Mouse (Mus musculus) yolk sac, embryonic 10.5 days (tissue): Measurements from ENCODE around the gene Rab43.
"Not testable (repeated sequence)": the region's sequence is repeated elsewhere in the genome, so short reads cannot be mapped to it uniquely, and the experiment has no call there.

Experiments
- DNase-seq: peaks from one replicate; pipeline ENCODE4 v3.0.0-alpha.2; 2017; ENCODE audit warnings: low spot score

The Rab43 gene

DNA sequence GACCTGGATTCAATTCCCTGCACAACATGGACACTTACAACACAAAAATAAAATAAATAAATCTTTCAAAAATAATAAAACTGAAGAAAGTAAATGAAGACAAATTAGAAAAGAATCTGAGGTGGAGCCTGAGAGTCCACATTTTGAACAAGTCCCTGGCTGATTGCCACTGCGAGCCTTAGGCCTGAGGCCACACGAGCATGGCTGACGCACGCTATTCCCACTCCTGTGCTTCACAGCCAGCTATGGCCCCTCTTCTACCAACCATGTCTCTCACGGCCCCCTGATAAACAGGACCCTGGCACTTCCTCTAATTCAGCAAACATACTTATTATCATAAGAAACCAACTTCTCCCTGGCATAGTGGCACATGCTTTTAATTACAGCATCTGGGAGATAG, 25.3 kb downstream of the Rab43 start:
- no peak for DNase-seq

DNA sequence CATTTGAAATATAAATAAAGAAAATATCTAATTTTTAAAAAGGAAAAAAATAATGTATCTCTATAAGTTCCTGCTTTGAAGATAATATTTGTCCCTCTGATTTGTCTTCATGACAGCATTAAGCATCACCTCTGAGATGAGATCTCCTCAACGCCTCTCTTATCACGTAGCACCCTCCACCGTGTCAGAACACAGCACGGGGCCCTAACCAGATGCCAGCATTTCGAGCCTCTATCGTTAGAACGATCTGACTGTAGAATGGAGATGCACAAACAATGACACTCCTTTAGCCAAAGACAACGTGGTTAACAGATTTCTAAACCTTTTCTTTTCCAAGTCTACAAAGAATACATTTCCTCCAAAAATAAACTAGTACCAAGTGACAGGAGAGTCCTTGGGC, 27.9 kb downstream of the Rab43 start:
- DNase-seq = no peak

DNA sequence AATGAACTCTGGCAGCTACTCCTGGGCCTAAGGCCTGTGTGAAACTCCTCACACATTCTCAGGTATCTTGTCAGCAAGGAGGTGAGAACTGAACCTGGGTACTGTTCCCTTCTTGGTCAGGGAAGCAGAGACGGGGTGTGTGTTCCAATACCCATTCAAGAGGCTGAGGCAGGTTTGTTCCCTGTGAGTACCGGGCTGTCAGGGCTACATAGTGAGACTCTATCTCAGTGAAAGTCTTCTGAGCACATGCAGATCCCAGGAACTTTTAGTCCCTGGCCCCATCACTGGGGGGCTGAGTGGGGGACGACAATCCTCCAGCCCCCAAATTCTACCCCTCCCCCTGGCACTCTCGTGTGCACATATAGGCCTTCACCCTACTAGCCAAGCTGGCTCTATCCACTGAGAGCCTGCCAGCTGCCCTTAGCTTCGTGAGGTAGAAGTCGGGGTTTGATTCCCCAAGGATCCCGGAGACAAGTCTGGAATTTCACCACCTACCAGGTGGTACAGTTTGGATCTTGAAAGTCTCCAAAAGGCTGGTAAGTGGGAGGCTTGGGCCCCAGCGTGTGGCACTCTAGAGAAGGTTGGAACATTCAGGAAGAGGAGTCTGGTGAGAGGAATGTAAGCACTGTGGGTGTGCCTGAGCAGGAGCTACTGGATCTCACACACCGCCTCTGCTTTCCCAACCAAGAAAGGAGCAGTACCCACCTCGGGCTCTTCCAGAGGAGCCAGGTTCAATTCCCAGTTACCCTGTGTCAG, 31.2 kb downstream of the Rab43 start:
- DNase-seq = no peak

DNA sequence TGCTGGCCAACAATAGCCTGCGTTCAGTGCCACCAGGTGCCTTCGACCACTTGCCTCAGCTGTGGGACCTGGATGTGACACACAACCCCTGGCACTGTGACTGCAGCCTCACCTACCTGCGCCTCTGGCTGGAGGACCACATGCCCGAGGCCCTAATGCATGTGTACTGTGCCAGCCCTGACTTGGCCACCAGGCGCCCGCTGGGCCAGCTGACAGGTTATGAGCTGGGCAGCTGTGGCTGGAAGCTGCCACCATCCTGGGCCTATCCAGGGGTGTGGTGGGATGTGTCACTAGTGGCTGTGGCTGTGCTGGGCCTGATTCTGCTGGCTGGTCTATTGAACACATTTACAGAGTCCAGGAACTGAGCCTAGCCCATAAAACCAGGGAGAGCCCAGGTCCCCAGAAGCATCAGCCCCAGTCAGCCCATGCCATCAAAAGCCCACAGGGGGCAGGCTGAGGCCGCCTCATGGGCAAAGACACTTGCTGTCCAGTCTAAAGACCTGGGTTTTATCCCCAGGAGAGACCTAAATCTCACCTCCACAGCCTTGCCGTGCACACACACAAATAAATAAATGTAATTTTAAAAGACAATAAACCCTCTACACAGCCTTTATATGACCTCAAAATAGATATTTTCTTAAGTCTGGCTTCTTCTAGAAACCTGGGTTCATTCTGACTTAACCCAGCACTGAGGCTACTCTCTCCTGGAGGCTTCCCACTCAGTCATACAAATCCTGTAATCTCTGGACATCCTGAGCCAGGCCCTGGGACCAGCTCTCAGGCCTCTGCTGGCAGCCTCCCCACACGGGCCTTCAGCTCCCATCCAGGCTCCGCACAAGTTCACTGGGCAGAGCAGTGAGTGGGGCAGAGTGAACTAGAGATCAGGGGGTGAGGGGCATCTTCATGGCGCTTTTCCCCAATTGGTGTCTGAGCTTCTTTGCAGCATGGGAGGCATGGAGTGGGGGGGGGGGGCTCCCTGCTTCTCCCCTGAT, 32.5 kb downstream of the Rab43 start:
- DNase-seq = no peak

DNA sequence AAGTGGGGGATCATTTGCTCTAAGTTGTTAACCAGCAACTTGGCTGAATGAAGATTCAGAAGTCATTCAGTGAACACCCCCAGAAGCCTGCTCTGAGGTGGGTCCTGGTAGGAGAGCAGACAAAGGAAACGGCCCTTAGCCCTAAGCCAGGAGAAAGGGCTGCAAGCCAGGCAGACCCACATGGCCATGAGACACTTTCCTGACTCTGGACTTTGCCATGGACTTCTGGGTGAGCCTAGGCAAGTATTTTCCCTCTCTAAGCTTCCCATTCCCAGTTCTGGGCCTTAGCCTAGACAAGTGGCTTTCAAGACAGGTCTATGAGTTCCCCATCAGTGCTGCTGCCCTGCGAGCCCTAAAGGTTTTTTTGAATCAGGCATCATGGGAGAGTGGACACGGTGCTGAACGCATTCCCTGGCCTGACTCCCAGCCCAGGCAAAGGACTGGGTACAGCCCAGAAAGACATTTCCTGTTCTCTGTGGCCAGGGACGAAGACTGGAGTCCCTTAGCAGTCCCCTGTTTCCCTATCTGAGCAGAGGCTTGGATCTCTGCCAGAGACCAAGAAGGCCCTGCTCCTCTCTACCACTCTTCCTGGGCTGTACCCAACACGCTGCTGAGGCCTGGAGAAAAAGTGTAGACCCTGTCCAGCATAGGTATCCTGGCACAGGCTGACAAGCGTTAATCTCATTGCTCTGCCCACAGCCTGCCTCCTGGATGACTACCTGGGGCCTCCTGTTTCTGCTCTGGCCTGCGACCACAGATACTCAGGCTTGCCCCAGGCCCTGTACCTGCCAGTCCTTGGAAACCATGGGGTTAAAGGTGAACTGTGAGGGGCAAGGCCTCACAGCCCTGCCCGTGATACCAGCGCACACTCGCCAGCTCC, 33.4 kb downstream of the Rab43 start:
- no peak for DNase-seq

DNA sequence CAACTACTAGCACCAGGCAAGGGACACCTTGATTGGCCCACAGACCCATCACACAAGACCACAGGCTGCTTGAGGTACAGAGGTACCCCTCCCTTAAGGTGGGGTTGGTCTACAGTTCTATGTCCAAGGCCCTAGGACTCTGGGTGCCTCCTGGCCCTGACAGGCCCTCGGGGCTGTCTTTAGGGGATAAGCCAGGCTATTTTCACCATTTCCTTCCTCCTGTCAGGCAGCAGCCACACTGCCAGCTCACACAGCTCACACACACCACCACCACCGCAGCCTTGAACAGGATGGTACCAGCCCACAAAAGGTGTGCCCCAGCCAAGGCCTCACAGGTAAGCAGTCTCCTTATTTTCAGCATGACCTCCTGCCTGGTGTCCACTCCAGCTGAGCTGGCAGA, 34.1 kb downstream of the Rab43 start, which contains the start of gene Gp9:
Gene Gp9, plus strand, starts transcription at position 231 of the 400 bp plus-strand sequence.
- DNase-seq = no peak

DNA sequence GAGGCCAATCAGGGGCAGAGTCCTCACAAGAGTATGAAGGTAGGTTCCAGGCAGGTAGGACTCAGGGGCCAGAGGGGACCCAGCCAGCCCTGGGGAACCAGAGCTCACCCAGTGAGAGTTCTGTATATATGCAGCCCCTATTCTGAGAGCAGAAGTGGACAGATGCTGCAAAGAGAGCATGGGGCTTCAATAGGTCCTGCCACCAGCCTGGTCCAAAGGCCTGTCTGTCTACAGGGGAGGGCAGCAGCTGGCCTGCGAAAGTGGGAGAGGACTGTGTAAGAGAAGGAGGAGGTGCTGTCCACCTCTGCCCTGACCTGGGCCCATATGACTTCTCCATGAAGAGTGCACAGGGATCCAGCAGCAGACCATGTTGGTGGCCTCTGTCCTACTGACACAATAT, 35.3 kb downstream of the Rab43 start:
- DNase-seq = no peak

DNA sequence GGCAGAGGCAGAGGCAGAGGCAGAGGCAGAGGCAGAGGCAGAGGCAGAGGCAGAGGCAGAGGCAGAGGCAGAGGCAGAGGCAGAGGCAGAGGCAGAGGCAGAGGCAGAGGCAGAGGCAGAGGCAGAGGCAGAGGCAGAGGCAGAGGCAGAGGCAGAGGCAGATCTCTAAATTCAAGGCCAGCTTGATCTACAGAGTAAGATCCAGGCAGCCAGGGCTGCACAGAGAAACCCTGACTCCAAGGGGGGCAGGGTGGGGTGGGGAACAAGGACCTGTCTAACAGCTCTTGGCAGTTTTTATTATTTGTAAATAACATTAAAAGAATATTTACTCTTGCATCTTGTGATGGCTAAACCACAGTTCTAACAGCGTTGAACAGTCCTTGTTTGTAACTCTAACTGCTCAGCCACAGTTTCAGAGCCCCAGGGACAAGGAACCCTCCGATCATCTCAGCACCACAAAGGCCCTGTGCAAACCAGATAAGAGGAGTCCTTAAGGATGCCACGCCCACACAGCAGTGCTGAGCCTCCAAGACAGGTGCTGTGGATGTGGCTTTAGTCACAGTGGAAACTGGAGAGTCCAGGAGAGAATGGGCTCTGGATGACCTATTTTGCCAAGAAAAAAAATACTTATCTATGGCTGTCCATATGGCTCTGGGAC, 36.2 kb downstream of the Rab43 start:
- DNase-seq = peak; percentile 15

DNA sequence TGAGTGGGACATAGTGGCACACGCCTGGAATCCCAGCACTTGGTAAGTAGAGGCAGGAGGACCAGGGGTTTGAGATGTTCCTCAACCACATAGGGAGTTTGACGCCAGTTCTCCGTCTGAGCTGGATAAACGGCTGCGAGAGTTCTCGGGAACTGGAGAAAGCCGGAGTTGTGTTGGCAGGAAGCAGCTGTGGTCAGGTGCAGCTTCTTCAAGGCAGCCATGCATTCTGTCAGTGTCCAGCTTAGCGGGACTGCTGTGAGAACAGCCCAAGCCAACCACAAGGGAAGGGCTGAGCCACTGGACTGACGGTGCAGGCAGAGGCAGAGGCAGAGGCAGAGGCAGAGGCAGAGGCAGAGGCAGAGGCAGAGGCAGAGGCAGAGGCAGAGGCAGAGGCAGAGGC, 37.1 kb downstream of the Rab43 start:
- no peak for DNase-seq

DNA sequence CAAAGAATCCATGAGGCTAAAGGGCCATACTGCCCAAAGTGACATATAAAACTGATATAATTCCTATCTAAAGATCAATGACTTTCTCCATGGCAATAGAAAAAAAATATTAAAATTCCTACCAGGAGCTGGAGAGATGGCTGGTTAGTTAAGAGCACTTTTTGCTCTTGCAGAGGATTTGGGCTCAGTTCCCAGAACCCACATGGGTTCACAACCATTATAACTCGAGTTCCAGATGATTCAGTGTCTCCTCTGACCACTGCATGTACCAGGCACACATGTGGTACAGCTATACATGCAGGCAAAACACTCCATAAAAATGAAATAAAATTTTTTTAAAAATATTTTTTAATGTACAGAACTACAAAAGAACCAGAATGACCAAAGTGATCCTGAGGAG, 37.5 kb downstream of the Rab43 start:
- no peak for DNase-seq

DNA sequence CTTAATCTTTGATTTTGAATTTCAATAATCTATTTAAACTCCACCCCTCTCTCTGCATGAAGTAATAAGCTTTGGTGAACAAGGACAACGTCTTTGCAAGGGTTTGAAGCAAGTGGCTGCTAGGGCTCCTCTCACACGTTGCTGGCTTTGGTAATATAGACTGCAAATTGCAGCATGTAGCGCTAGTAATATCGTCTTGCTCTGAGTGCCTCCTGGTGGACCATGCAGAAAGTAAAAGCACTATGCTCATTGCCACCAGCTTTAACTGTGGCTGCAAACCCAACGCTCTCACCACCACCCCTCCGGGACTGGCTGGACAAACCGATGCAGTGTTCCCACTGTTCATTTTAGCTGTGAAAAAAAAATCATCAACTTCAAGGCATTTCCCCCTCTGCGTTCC, 41.3 kb downstream of the Rab43 start:
- DNase-seq = no peak

DNA sequence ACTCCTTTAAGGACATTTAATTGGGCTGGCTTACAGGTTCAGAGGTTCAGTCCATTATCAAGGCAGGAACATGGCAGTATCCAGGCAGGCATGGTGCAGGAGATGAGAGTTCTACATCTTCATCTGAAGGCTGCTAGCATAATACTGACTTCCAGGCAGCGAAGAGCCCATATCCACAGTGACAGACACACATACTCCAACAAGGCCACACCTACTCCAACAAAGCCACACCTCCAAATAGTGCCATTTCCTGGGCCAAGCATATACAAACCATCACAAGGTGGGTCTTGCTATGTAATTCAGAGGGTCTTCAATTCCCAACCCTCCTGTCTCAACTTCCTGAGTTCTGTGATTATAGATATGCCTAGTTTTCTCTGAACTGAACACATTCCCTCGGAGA, 47.7 kb downstream of the Rab43 start:
- not testable (repeated sequence) for DNase-seq

DNA sequence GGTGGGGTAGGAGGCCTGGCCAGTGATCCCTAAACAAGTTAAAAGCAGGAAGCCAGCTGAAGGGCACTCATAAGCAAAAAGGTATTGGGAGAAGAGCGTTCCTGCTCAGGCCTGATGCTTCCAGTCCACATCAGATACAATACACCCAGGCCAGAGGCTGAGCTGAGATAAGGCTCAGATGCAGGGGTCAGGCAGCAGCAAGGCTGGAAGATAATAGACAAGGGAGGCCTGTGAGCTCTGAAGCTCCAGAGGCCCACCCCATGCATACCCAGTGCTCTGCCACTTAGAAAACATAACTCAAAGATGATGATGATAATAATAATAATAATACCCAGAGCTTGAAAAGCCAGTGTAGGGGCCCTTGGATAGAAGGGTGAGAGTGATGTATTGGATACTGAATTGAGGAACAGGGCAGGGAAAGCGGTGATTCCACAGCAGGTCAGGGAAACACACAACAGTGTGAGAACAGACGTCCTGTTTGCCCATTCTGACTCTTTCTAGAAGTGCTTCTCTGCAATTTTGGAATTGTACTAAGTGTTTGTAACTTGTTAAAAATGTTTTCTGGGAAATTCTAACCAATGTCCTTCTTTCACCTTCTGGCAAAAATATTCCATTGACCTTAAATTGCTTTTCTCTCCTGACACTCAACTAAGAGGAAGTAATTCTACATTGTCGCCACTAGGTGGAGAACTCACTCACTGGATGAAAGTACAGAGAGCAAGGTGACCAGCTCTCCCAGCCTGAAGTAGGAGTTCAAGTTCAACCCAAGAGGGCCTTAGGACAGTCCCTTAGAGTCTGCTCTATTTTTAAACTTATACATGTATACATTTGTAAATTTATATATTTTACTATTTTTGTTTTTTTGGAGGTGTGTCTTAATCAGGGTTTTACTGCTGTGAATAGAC, 48.3 kb downstream of the Rab43 start:
- DNase-seq = no peak

DNA sequence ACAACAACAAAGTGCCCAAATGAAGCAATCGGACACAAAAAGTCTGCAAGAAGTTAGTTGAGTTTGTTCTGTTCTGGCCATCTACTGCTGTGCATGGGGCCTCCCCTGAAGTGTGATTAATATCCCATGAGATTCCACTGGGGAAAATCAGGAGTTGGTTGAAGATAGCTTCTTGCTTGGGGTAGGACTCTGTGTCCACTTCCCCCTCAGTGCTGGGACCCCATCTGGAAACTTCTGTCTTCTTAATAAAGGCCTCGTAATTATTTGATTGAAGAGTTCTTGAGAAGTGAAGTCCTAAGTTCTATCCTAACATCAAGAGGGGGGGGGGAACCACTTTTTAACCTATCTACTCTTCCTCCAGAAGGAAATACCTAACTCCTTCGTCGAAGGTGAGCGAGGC, 49.8 kb downstream of the Rab43 start:
- no peak for DNase-seq

DNA sequence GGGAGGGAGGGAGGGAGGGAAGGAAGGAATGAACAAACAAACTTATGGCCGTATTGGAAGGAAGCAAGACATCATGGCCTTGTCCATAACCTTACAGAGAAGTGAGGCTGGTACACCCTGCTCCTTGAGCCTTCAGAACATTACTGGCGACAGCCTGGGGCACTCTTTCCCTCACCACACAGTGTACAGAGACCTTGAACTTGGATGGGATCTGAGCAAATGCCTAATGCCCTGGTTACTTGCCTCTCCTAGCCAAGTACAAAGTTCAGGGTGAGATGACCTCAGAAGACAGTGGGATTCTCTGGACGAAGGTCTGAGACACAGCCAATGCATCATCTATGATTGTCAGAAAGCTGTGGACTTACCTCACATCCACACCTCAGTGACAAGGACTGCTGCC, 52.1 kb downstream of the Rab43 start:
- no peak for DNase-seq

DNA sequence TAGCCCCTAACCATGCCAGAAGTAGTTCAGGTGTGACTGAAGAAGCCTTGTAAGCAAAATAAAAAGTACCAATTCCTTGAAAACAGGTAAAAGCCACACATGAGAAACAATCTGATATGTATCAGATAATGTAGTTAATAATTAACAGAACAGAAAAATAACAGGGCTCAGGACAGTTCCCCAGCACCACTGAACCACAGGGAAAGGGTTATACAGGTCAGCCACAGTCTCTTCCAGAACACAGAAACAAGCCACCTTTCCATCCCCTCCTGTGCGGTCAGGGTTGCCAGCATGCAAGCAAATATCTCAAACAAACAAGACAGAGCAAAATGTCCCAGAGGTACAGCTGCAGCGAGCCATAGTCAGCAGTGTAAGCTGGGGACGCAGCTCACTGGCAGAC, 52.6 kb downstream of the Rab43 start:
- peak; percentile 42 for DNase-seq

DNA sequence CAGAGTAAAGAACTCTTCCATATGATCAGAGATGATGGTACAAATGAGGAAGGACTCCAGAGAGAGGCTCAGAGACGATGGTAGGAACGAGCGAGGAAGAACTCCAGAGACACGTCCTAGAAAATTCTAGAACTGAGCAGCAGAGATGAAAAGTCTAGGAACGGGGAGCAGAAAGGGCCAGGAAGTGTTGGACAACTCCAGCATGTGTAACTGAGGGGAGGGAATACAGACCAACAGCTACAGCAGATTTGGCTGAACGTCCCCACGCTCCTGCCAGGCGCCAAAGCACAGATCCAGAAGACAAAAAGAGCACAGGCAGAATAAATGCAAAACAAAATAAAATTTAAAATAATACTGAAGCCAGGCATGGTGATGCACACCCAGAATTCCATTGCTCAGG, 55.1 kb downstream of the Rab43 start:
- DNase-seq = no peak

DNA sequence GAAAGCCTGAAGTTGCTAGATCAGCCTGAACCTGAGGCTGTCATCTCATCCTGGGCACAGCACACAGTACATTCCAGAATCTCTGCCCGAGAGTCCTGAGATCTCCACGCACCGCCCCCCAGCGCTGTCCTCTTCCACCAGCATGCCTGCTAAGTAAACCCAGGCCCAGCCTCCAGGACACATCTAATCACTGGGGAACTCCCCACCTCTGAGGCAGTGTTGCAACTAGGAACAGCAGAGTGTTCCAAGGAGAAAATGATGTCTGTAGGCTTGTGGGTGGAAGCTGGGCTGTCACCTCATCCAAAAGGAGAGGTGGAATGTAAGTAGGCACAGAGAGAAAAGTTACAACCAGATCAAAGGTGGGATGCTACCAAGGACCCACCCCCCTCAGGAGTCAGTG, 56.8 kb downstream of the Rab43 start:
- no peak for DNase-seq

DNA sequence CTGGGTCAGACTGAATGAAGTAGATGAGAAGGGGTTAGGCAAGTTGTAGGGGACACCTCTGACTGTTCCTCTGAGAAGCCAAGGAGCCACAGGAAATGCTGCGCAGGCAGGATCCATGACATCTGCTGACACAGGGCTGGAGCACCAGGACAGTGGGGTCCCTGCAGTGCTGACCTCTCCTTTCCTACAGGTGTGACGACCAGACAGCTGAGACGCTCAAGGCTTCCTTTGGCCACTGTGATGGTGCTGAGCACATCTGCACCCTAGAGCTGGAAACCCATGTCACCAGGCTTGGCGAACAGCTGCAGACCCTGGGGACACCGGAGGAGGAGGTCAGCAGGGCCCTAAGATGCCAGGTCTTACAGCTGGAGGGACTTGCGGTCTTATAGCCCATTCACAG, 60.4 kb downstream of the Rab43 start:
- no peak for DNase-seq

DNA sequence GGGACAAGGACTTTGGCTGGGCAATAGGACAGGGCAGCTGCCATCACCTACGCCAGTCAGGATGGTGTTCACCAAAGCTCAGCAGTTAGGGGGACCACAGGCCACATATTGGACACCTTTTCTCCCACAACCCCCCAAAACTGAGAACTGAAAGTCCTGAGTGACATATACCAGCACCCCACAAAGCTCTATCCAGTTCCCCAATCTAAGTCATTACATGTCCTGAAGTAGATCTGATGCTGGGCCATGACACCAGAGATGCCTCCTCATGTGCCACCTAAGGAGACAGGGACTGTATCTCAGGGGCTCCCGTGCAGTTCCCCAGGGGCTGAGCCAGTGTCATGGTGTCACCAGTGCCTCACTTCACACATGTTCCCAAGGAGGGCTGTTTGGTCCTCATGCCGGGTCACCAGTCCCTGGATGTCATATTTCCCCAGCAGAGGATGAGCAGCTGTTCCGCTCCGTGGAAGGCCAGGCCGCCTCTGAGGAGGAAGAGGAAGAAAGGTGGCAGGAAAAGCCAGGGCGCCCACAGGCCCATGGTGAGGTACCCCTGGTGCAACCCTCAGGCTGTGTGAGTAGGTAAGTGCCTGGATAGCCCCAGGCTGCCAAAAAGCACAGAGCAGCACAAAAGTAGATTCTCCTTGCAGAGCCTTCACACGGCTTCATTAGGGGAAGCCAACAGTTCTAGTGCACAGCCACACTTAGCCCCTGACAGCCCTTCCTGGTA, 61.6 kb downstream of the Rab43 start:
- no peak for DNase-seq
